Mouse (Mus musculus): Measurements from ENCODE around the gene 1700028K03Rik. TPM values are rescaled to one million over a fixed set of nuclear protein-coding genes. Genes with fewer than 3 reads are reported as not detected.

The 1700028K03Rik gene
- polyA plus RNA-seq, 1 experiment, result not detected

DNA sequence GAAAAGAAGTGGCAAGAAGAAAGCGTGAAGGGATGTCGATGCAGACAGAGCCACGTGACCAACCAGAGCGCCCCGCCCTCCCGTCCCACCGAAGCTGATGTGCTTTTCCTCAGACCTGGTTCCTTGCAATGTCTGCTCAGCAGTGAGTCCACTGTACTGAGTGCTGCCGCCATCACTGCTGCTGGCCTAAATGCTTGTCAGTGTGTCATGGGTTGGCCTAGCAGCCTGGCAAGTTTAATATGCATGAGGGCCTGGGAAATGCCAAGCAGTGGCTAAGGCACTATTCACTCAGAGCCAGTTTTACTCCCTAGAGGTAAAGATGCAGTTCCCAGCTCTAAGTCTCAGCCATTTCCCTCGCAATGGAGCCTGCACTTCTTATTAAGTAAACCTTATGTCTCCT lies 34.6 kb downstream of the 1700028K03Rik start:
- WGBS, result 97% methylated on average over 9 of the region's 9 CpGs
- TF ChIP-seq POLR2A (IDR thresholded peaks at IDR 0.05; ENCODE audit: low read depth, low read length), result no peak
- TF ChIP-seq CTCF (IDR thresholded peaks at IDR 0.05; ENCODE audit: extremely low read depth, insufficient read length, insufficient replicate concordance, low read depth, low read length), result no peak
- no peaks in the 10 kb centered on the region for H3K4me1 ChIP-seq (ENCODE audit: control insufficient read depth, insufficient read depth, insufficient read length, low read length)
- H3K4me3 ChIP-seq (ENCODE audit: low read depth, low read length), result no peak overlapping the region
- no peak overlapping the region for H3K27ac ChIP-seq (ENCODE audit: insufficient read depth, low read depth, low read length)
- H3K27me3 ChIP-seq (ENCODE audit: control insufficient read depth, insufficient read depth, low read length), result no peaks in the 10 kb centered on the region
- H3K36me3 ChIP-seq (ENCODE audit: control insufficient read depth, insufficient read depth, low read length), result peaks cover 13% of the 10 kb centered on the region

DNA sequence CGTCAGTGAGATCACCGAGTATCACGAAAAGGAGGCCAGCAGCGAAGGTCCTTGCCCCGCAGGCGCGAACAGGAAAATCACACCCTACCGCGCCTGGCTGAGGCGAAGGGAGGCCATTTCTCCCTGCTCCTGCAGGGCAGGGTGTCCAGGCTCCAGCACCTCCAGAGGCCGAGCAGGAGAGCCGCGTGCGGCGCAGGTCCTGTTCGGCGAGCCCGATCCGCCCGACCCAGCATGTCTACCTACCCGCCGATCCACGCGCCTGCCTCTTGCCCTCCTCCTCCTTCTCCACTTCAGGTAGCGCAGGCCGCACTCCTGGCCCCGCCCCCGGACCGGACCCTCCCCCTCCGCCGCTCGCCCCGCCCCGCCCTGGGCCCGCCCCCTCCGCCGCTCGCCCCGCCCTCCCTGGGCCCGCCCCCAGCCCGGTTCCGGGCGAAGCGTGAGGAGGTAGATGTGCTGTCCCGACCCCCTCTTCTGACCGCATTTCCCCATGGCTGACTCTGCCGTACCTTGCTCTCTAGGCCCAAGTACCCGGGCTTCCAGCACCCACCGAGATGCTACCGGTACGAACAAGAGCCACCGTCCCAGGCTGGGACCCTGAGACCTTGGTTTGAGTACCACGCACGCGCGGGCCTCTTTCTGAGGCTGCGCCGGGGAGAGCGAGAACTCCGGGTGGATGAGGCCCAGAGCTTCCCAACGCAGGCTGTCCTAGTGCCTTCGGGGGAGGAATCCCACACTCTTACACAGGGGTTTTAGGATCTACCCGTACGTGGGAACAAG lies 63.0 kb downstream of the 1700028K03Rik start, which contains the start of the genes Rpap2 and Glmn:
Gene Rpap2, plus strand, starts transcription at position 73 of the 777 bp plus-strand sequence.
Gene Glmn, minus strand, starts transcription at position 588 of the 777 bp plus-strand sequence.
- Histone ChIP-seq H3K27me3 (ENCODE audit: control insufficient read depth, insufficient read depth, low read length) (no peaks in the 10 kb centered on the region), H3K27ac (ENCODE audit: insufficient read depth, low read depth, low read length) (peak within 1 kb of the TSS; percentile 55), H3K4me1 (ENCODE audit: control insufficient read depth, insufficient read depth, insufficient read length, low read length) (no peaks in the 10 kb centered on the region), H3K36me3 (ENCODE audit: control insufficient read depth, insufficient read depth, low read length) (peaks cover 4% of the 10 kb centered on the region), H3K4me3 (ENCODE audit: low read depth, low read length) (peak within 1 kb of the TSS; percentile 93)
- under 1% methylated on average over 58 of the region's 64 CpGs for WGBS
- peak; percentile 32 for TF ChIP-seq POLR2A (IDR thresholded peaks at IDR 0.05; ENCODE audit: low read depth, low read length)
- TF ChIP-seq CTCF (IDR thresholded peaks at IDR 0.05; ENCODE audit: extremely low read depth, insufficient read length, insufficient replicate concordance, low read depth, low read length), result no peak

- Histone ChIP-seq H3K4me3 (ENCODE audit: low read depth, low read length) (no peak overlapping the region), H3K36me3 (ENCODE audit: control insufficient read depth, insufficient read depth, low read length) (peaks cover 9% of the 10 kb centered on the region), H3K27me3 (ENCODE audit: control insufficient read depth, insufficient read depth, low read length) (no peaks in the 10 kb centered on the region), H3K27ac (ENCODE audit: insufficient read depth, low read depth, low read length) (no peak overlapping the region), H3K4me1 (ENCODE audit: control insufficient read depth, insufficient read depth, insufficient read length, low read length) (no peaks in the 10 kb centered on the region)
- WGBS, result 19% methylated on average over 4 of the region's 4 CpGs
- TF ChIP-seq CTCF (IDR thresholded peaks at IDR 0.05; ENCODE audit: extremely low read depth, insufficient read length, insufficient replicate concordance, low read depth, low read length), result no peak
- TF ChIP-seq POLR2A (IDR thresholded peaks at IDR 0.05; ENCODE audit: low read depth, low read length), result no peak
Measured at GRCm38 (mm10) chr5:107598380-107598779, 63.9 kb downstream of the 1700028K03Rik start.

Other genes starting within 250 kb of the 1700028K03Rik start
- gene Tgfbr3, start 245.1 kb upstream of the 1700028K03Rik start, polyA plus RNA-seq (2012; rRNA removed), result 6.2 and 7.5 TPM in 2 replicates
- 0.72 and 0.96 TPM in 2 replicates for gene Brdt, start 203.6 kb upstream of the 1700028K03Rik start, polyA plus RNA-seq (2012; rRNA removed)
- gene Ephx4, start 132.0 kb upstream of the 1700028K03Rik start, polyA plus RNA-seq (2012; rRNA removed), result 0.15 and 0.80 TPM in 2 replicates
- not detected in 2 replicates for gene Lpcat2b, start 103.2 kb upstream of the 1700028K03Rik start, polyA plus RNA-seq (2012; rRNA removed)
- 0.13 and 0.28 TPM in 2 replicates for gene Btbd8, start 96.7 kb upstream of the 1700028K03Rik start, polyA plus RNA-seq (2012; rRNA removed)
- 0.06 TPM in 1 of 2 replicates, not detected in the other for gene Gm42669, start 27.1 kb upstream of the 1700028K03Rik start, polyA plus RNA-seq (2012; rRNA removed)
- 0.24 and 0.35 TPM in 2 replicates for gene Rpap2, start 62.7 kb downstream of the 1700028K03Rik start, polyA plus RNA-seq (2012; rRNA removed)
- gene Glmn, start 63.2 kb downstream of the 1700028K03Rik start, polyA plus RNA-seq (2012; rRNA removed), result 0.22 TPM in 1 of 2 replicates, not detected in the other
- gene Gfi1, start 191.3 kb downstream of the 1700028K03Rik start, polyA plus RNA-seq (2012; rRNA removed), result 7.9 and 8.7 TPM in 2 replicates

Data from small intestine, adult 2 months (tissue).